Mouse (Mus musculus): ENCODE measurements around the gene Wdr72. TPM values are rescaled to one million over a fixed set of nuclear protein-coding genes. Genes with fewer than 3 reads are reported as not detected.

Gene Wdr72
- 0.77 and 0.96 TPM in 2 replicates for polyA plus RNA-seq (2014; fragmentation: Nextera tagmentation; extraction: Ambion mirVana)

GRCm38 (mm10) chr9:74109761-74110460, at the start of gene Wdr72:
Gene Wdr72 (plus strand): TSS chr9:74110356.
- no peaks in the 10 kb centered on the region for H3K9me3 ChIP-seq (ENCODE audit: control insufficient read depth, low read length)
- no peak within 1 kb of the TSS for H3K4me3 ChIP-seq (replicated peaks; ENCODE audit: low read length)

GRCm38 (mm10) chr9:74066278-74066677, 43.9 kb upstream of the Wdr72 start:
- no peaks in the 10 kb centered on the region for H3K9me3 ChIP-seq (ENCODE audit: control insufficient read depth, low read length)

More at GRCm38 (mm10) chr9:74109761-74110460, at the start of gene Wdr72:
- Histone ChIP-seq H3K4me1 (replicated peaks; ENCODE audit: control insufficient read depth, insufficient read depth, low read length) (no peaks in the 10 kb centered on the region), H3K27me3 (ENCODE audit: control insufficient read depth, insufficient read depth, low read length) (no peaks in the 10 kb centered on the region), H3K27ac (no peak within 1 kb of the TSS), H3K9ac (no peak within 1 kb of the TSS), H3K4me2 (replicated peaks) (peak within 1 kb of the TSS; percentile 42), H3K36me3 (replicated peaks; ENCODE audit: control insufficient read depth, insufficient read depth) (no peaks in the 10 kb centered on the region)
- no peak for DNase-seq (ENCODE audit: low spot score)
- 8% methylated on average over 17 of the region's 17 CpGs for WGBS
- no peak; the same call in 1 of the 2 replicates for ATAC-seq (ENCODE audit: low FRiP score)

GRCm38 (mm10) chr9:74066766-74067165, 43.4 kb upstream of the Wdr72 start:
- 53% methylated on average over 10 of the region's 10 CpGs for WGBS
- Histone ChIP-seq H3K9me3 (ENCODE audit: control insufficient read depth, low read length) (no peaks in the 10 kb centered on the region), H3K4me2 (replicated peaks) (no peak overlapping the region), H3K27ac (no peak overlapping the region), H3K9ac (no peak overlapping the region), H3K27me3 (ENCODE audit: control insufficient read depth, insufficient read depth, low read length) (no peaks in the 10 kb centered on the region), H3K4me1 (replicated peaks; ENCODE audit: control insufficient read depth, insufficient read depth, low read length) (peaks cover 8% of the 10 kb centered on the region; the same call in 1 of the 2 replicates), H3K36me3 (replicated peaks; ENCODE audit: control insufficient read depth, insufficient read depth) (no peaks in the 10 kb centered on the region), H3K4me3 (replicated peaks; ENCODE audit: low read length) (no peak overlapping the region)
- DNase-seq (ENCODE audit: low spot score) = peak; percentile 55
- no peak; the same call in 1 of the 2 replicates for ATAC-seq (ENCODE audit: low FRiP score)

More at GRCm38 (mm10) chr9:74066278-74066677, 43.9 kb upstream of the Wdr72 start:
- Histone ChIP-seq H3K27me3 (ENCODE audit: control insufficient read depth, insufficient read depth, low read length) (no peaks in the 10 kb centered on the region), H3K36me3 (replicated peaks; ENCODE audit: control insufficient read depth, insufficient read depth) (no peaks in the 10 kb centered on the region), H3K4me2 (replicated peaks) (no peak overlapping the region), H3K27ac (no peak overlapping the region), H3K9ac (no peak overlapping the region), H3K4me3 (replicated peaks; ENCODE audit: low read length) (no peak overlapping the region), H3K4me1 (replicated peaks; ENCODE audit: control insufficient read depth, insufficient read depth, low read length) (peaks cover 8% of the 10 kb centered on the region; the same call in 1 of the 2 replicates)
- no peak for DNase-seq (ENCODE audit: low spot score)
- ATAC-seq (ENCODE audit: low FRiP score) = no peak
- 92% methylated on average over 3 of the region's 3 CpGs for WGBS

- no peak for DNase-seq (ENCODE audit: low spot score)
- ATAC-seq (ENCODE audit: low FRiP score) = no peak
- Histone ChIP-seq H3K4me3 (replicated peaks; ENCODE audit: low read length) (no peak overlapping the region), H3K36me3 (replicated peaks; ENCODE audit: control insufficient read depth, insufficient read depth) (no peaks in the 10 kb centered on the region), H3K27me3 (ENCODE audit: control insufficient read depth, insufficient read depth, low read length) (no peaks in the 10 kb centered on the region), H3K9me3 (ENCODE audit: control insufficient read depth, low read length) (no peaks in the 10 kb centered on the region), H3K27ac (no peak overlapping the region), H3K4me1 (replicated peaks; ENCODE audit: control insufficient read depth, insufficient read depth, low read length) (no peaks in the 10 kb centered on the region), H3K9ac (no peak overlapping the region), H3K4me2 (replicated peaks) (no peak overlapping the region)
- 69% methylated on average over 2 of the region's 2 CpGs for WGBS
Measured at GRCm38 (mm10) chr9:74075958-74076357, 34.2 kb upstream of the Wdr72 start.

GRCm38 (mm10) chr9:74078458-74078857, 31.7 kb upstream of the Wdr72 start:
- H3K27me3 ChIP-seq (ENCODE audit: control insufficient read depth, insufficient read depth, low read length) = no peaks in the 10 kb centered on the region
- H3K27ac ChIP-seq = no peak overlapping the region
- ATAC-seq (ENCODE audit: low FRiP score) (no peak), DNase-seq (ENCODE audit: low spot score) (peak; percentile 60)
- H3K9ac ChIP-seq = no peak overlapping the region
- H3K4me1 ChIP-seq (replicated peaks; ENCODE audit: control insufficient read depth, insufficient read depth, low read length) = no peaks in the 10 kb centered on the region
- H3K4me2 ChIP-seq (replicated peaks) = no peak overlapping the region
- H3K4me3 ChIP-seq (replicated peaks; ENCODE audit: low read length) = no peak overlapping the region
- H3K36me3 ChIP-seq (replicated peaks; ENCODE audit: control insufficient read depth, insufficient read depth) = no peaks in the 10 kb centered on the region
- H3K9me3 ChIP-seq (ENCODE audit: control insufficient read depth, low read length) = no peaks in the 10 kb centered on the region

- Histone ChIP-seq H3K36me3 (replicated peaks; ENCODE audit: control insufficient read depth, insufficient read depth) (no peaks in the 10 kb centered on the region), H3K4me1 (replicated peaks; ENCODE audit: control insufficient read depth, insufficient read depth, low read length) (no peaks in the 10 kb centered on the region), H3K27me3 (ENCODE audit: control insufficient read depth, insufficient read depth, low read length) (no peaks in the 10 kb centered on the region), H3K9ac (no peak overlapping the region), H3K4me3 (replicated peaks; ENCODE audit: low read length) (no peak overlapping the region), H3K4me2 (replicated peaks) (no peak overlapping the region), H3K9me3 (ENCODE audit: control insufficient read depth, low read length) (no peaks in the 10 kb centered on the region), H3K27ac (no peak overlapping the region)
- DNase-seq (ENCODE audit: low spot score) = peak; percentile 74
- no peak for ATAC-seq (ENCODE audit: low FRiP score)
- 37% methylated on average over 5 of the region's 5 CpGs for WGBS
Measured at GRCm38 (mm10) chr9:74080241-74080640, 29.9 kb upstream of the Wdr72 start.

GRCm38 (mm10) chr9:74101591-74101990, 8.6 kb upstream of the Wdr72 start:
- Histone ChIP-seq H3K36me3 (replicated peaks; ENCODE audit: control insufficient read depth, insufficient read depth) (no peaks in the 10 kb centered on the region), H3K4me3 (replicated peaks; ENCODE audit: low read length) (no peak overlapping the region), H3K9me3 (ENCODE audit: control insufficient read depth, low read length) (0 out of 2 replicates have a peak, but pooled peaks cover 6% of the 10 kb centered on the region), H3K9ac (no peak overlapping the region), H3K27me3 (ENCODE audit: control insufficient read depth, insufficient read depth, low read length) (no peaks in the 10 kb centered on the region), H3K4me2 (replicated peaks) (no peak overlapping the region), H3K27ac (no peak overlapping the region), H3K4me1 (replicated peaks; ENCODE audit: control insufficient read depth, insufficient read depth, low read length) (no peaks in the 10 kb centered on the region)
- DNase-seq (ENCODE audit: low spot score) (no peak), ATAC-seq (ENCODE audit: low FRiP score) (no peak)

- H3K27ac ChIP-seq = no peak overlapping the region
- no peak for DNase-seq (ENCODE audit: low spot score)
- H3K9ac ChIP-seq = no peak overlapping the region
- no peaks in the 10 kb centered on the region for H3K27me3 ChIP-seq (ENCODE audit: control insufficient read depth, insufficient read depth, low read length)
- 0 out of 2 replicates have a peak, but pooled peaks cover 6% of the 10 kb centered on the region for H3K9me3 ChIP-seq (ENCODE audit: control insufficient read depth, low read length)
- no peaks in the 10 kb centered on the region for H3K36me3 ChIP-seq (replicated peaks; ENCODE audit: control insufficient read depth, insufficient read depth)
- H3K4me3 ChIP-seq (replicated peaks; ENCODE audit: low read length) = no peak overlapping the region
- 95% methylated on average over 1 of the region's 1 CpGs for WGBS
- H3K4me1 ChIP-seq (replicated peaks; ENCODE audit: control insufficient read depth, insufficient read depth, low read length) = no peaks in the 10 kb centered on the region
- no peak for ATAC-seq (ENCODE audit: low FRiP score)
- H3K4me2 ChIP-seq (replicated peaks) = no peak overlapping the region
Measured at GRCm38 (mm10) chr9:74102615-74103014, 7.5 kb upstream of the Wdr72 start.

- H3K4me1 ChIP-seq (replicated peaks; ENCODE audit: control insufficient read depth, insufficient read depth, low read length) = no peaks in the 10 kb centered on the region
- ATAC-seq (ENCODE audit: low FRiP score) (no peak), DNase-seq (ENCODE audit: low spot score) (no peak)
- H3K9ac ChIP-seq = no peak overlapping the region
- H3K27me3 ChIP-seq (ENCODE audit: control insufficient read depth, insufficient read depth, low read length) = no peaks in the 10 kb centered on the region
- no peaks in the 10 kb centered on the region for H3K36me3 ChIP-seq (replicated peaks; ENCODE audit: control insufficient read depth, insufficient read depth)
- H3K4me2 ChIP-seq (replicated peaks) = peak overlapping the region; percentile 42
- H3K9me3 ChIP-seq (ENCODE audit: control insufficient read depth, low read length) = no peaks in the 10 kb centered on the region
- no peak overlapping the region for H3K4me3 ChIP-seq (replicated peaks; ENCODE audit: low read length)
- no peak overlapping the region for H3K27ac ChIP-seq
- 4% methylated on average over 7 of the region's 7 CpGs for WGBS
Measured at GRCm38 (mm10) chr9:74110461-74110816, 283 bp downstream of the Wdr72 start.

Data from hindbrain, embryonic 14.5 days (tissue).